Mouse (Mus musculus) megakaryocyte, embryonic 14.5 days (primary cell): ENCODE data around the gene Clec2l.

Experiments
- FLI1 ChIP-seq: IDR thresholded peaks from 2 replicates; pipeline ENCODE4 v1.6.1; 2012; ENCODE audit warnings: low read length, inconsistent platforms, mixed read lengths
- GATA1 ChIP-seq: IDR thresholded peaks from 3 replicates; pipeline ENCODE4 v1.6.1; 2012; ENCODE audit warnings: mixed read lengths, low read length, inconsistent platforms, borderline replicate concordance

GRCm38 (mm10) chr6:38626086-38626485 is 36.8 kb upstream of the Clec2l start:
- TF ChIP-seq GATA1 (no peak), FLI1 (no peak)
